Mouse (Mus musculus): ENCODE data around the gene Cd276. TPM values are rescaled to one million over a fixed set of nuclear protein-coding genes. Genes with fewer than 3 reads are reported as not detected.

Cd276 gene
- 5.6 and 6.2 TPM in 2 replicates for polyA plus RNA-seq (2015; fragmentation: Nextera tagmentation; extraction: Ambion mirVana)

GRCm38 (mm10) chr9:58554908-58555684 lies at the start of gene Cd276:
Gene Cd276 (minus strand): TSS chr9:58555437.
- H3K9ac ChIP-seq (ENCODE audit: low read depth, low read length), result peak within 1 kb of the TSS; percentile 93
- peak; percentile 39 for ATAC-seq
- no peaks in the 10 kb centered on the region for H3K4me1 ChIP-seq (replicated peaks; ENCODE audit: control insufficient read depth, insufficient read depth, low read length)
- peak within 1 kb of the TSS; percentile 87 for H3K4me3 ChIP-seq (ENCODE audit: low read depth, low read length)
- TF ChIP-seq CTCF (IDR thresholded peaks at IDR 0.05; ENCODE audit: low read depth), result no peak
- peak within 1 kb of the TSS; percentile 79 for H3K27ac ChIP-seq (ENCODE audit: low read depth, low read length)
- no peaks in the 10 kb centered on the region for H3K27me3 ChIP-seq (replicated peaks; ENCODE audit: control insufficient read depth, insufficient read depth, low read length)
- under 1% methylated on average over 56 of the region's 68 CpGs for WGBS
- no peaks in the 10 kb centered on the region for H3K9me3 ChIP-seq (ENCODE audit: control insufficient read depth)
- no peaks in the 10 kb centered on the region for H3K36me3 ChIP-seq (ENCODE audit: control insufficient read depth, insufficient read depth)
- H3K4me2 ChIP-seq (replicated peaks; ENCODE audit: low read depth), result peak within 1 kb of the TSS; percentile 100

GRCm38 (mm10) chr9:58595313-58595712 lies 40.1 kb upstream of the Cd276 start:
- Histone ChIP-seq H3K9ac (ENCODE audit: low read depth, low read length) (no peak overlapping the region), H3K27ac (ENCODE audit: low read depth, low read length) (no peak overlapping the region), H3K9me3 (ENCODE audit: control insufficient read depth) (no peaks in the 10 kb centered on the region), H3K27me3 (replicated peaks; ENCODE audit: control insufficient read depth, insufficient read depth, low read length) (no peaks in the 10 kb centered on the region), H3K4me2 (replicated peaks; ENCODE audit: low read depth) (no peak overlapping the region), H3K4me3 (ENCODE audit: low read depth, low read length) (no peak overlapping the region), H3K36me3 (ENCODE audit: control insufficient read depth, insufficient read depth) (no peaks in the 10 kb centered on the region), H3K4me1 (replicated peaks; ENCODE audit: control insufficient read depth, insufficient read depth, low read length) (0 out of 2 replicates have a peak, but pooled peaks cover 5% of the 10 kb centered on the region)
- ATAC-seq, result no peak
- WGBS, result 94% methylated on average over 1 of the region's 1 CpGs
- TF ChIP-seq CTCF (IDR thresholded peaks at IDR 0.05; ENCODE audit: low read depth), result 0 out of 2 replicates have a peak, but pooled peaks have one; percentile 17

GRCm38 (mm10) chr9:58588657-58589056 lies 33.4 kb upstream of the Cd276 start:
- Histone ChIP-seq H3K9ac (ENCODE audit: low read depth, low read length) (no peak overlapping the region), H3K4me1 (replicated peaks; ENCODE audit: control insufficient read depth, insufficient read depth, low read length) (no peaks in the 10 kb centered on the region), H3K36me3 (ENCODE audit: control insufficient read depth, insufficient read depth) (no peaks in the 10 kb centered on the region), H3K4me3 (ENCODE audit: low read depth, low read length) (no peak overlapping the region), H3K27ac (ENCODE audit: low read depth, low read length) (no peak overlapping the region), H3K27me3 (replicated peaks; ENCODE audit: control insufficient read depth, insufficient read depth, low read length) (no peaks in the 10 kb centered on the region), H3K9me3 (ENCODE audit: control insufficient read depth) (no peaks in the 10 kb centered on the region), H3K4me2 (replicated peaks; ENCODE audit: low read depth) (no peak overlapping the region)
- TF ChIP-seq CTCF (IDR thresholded peaks at IDR 0.05; ENCODE audit: low read depth), result no peak
- ATAC-seq, result no peak
- 82% methylated on average over 4 of the region's 4 CpGs for WGBS

GRCm38 (mm10) chr9:58584323-58584722 lies 29.1 kb upstream of the Cd276 start:
- ATAC-seq, result no peak
- 74% methylated on average over 1 of the region's 1 CpGs for WGBS
- no peaks in the 10 kb centered on the region for H3K9me3 ChIP-seq (ENCODE audit: control insufficient read depth)
- H3K4me2 ChIP-seq (replicated peaks; ENCODE audit: low read depth), result no peak overlapping the region
- 0 out of 2 replicates have a peak, but pooled peaks cover 5% of the 10 kb centered on the region for H3K4me1 ChIP-seq (replicated peaks; ENCODE audit: control insufficient read depth, insufficient read depth, low read length)
- H3K27ac ChIP-seq (ENCODE audit: low read depth, low read length), result no peak overlapping the region
- H3K36me3 ChIP-seq (ENCODE audit: control insufficient read depth, insufficient read depth), result no peaks in the 10 kb centered on the region
- TF ChIP-seq CTCF (IDR thresholded peaks at IDR 0.05; ENCODE audit: low read depth), result no peak
- no peak overlapping the region for H3K9ac ChIP-seq (ENCODE audit: low read depth, low read length)
- no peaks in the 10 kb centered on the region for H3K27me3 ChIP-seq (replicated peaks; ENCODE audit: control insufficient read depth, insufficient read depth, low read length)
- H3K4me3 ChIP-seq (ENCODE audit: low read depth, low read length), result no peak overlapping the region

DNA sequence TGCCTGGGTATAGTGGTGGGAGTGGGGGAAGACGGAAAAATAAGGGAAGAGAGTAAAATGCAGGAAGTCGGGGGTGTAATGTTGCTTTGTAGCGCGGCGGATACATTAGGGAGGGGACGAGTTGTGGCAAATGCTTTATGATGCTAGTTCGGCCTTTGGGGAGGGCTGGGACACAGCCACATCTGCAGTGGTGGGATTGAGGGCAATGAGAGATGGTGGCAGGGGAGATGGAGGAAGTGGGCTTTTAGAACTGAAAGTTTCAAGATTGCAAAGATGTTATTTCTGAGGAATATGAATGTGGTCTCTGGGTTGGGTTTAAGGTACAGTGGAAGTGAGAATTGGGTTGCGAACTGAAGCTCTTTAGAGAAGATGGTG lies 28.0 kb upstream of the Cd276 start:
- Histone ChIP-seq H3K27ac (ENCODE audit: low read depth, low read length) (peak overlapping the region; percentile 96), H3K27me3 (replicated peaks; ENCODE audit: control insufficient read depth, insufficient read depth, low read length) (no peaks in the 10 kb centered on the region), H3K4me1 (replicated peaks; ENCODE audit: control insufficient read depth, insufficient read depth, low read length) (0 out of 2 replicates have a peak, but pooled peaks cover 5% of the 10 kb centered on the region), H3K4me2 (replicated peaks; ENCODE audit: low read depth) (peak overlapping the region; percentile 83), H3K9ac (ENCODE audit: low read depth, low read length) (peak overlapping the region; percentile 98), H3K9me3 (ENCODE audit: control insufficient read depth) (no peaks in the 10 kb centered on the region), H3K36me3 (ENCODE audit: control insufficient read depth, insufficient read depth) (no peaks in the 10 kb centered on the region), H3K4me3 (ENCODE audit: low read depth, low read length) (peak overlapping the region; percentile 90)
- 1% methylated on average over 8 of the region's 8 CpGs for WGBS
- no peak for ATAC-seq
- TF ChIP-seq CTCF (IDR thresholded peaks at IDR 0.05; ENCODE audit: low read depth), result no peak

DNA sequence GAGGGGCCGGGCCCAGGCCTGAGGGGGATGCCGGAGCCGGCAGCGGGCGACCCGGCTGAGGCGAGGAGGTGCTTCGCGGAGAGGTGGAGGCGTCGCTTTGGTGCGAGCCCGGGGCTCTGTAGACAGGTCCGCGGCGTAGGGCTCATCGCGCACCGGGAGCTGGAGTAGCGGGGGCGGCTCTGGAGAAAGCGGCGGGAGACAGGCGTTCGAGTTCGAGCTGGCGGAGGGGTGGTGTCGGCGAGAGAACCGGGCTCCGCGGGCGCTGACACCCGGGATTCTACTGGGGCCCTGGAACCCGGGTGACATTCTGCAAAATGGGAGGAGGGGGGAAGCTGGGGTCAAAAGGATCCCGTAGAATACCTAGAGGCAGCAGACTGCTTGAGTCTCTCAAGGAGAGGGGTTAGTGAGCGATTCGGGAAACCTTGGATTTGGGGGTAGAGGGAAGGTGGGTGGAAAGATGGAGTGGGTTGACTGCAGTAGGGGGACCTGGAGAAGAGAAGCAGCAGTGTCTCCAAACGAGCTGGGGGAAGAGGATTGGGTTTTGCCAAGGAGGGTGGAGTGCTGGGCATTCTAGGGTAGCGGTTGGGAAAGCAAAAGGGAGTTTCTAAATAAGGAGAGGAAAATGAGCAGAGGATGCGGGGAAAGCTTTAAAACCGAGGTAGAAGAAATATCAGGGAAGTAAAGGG lies 27.5 kb upstream of the Cd276 start:
- H3K9ac ChIP-seq (ENCODE audit: low read depth, low read length), result peak overlapping the region; percentile 98
- H3K4me2 ChIP-seq (replicated peaks; ENCODE audit: low read depth), result peak overlapping the region; percentile 83
- H3K4me1 ChIP-seq (replicated peaks; ENCODE audit: control insufficient read depth, insufficient read depth, low read length), result 0 out of 2 replicates have a peak, but pooled peaks cover 5% of the 10 kb centered on the region
- TF ChIP-seq CTCF (IDR thresholded peaks at IDR 0.05; ENCODE audit: low read depth), result no peak
- H3K27ac ChIP-seq (ENCODE audit: low read depth, low read length), result peak overlapping the region; percentile 96
- WGBS, result under 1% methylated on average over 42 of the region's 42 CpGs
- H3K4me3 ChIP-seq (ENCODE audit: low read depth, low read length), result peak overlapping the region; percentile 90
- H3K36me3 ChIP-seq (ENCODE audit: control insufficient read depth, insufficient read depth), result no peaks in the 10 kb centered on the region
- H3K9me3 ChIP-seq (ENCODE audit: control insufficient read depth), result no peaks in the 10 kb centered on the region
- peak; percentile 50; the same call in 1 of the 2 replicates for ATAC-seq
- H3K27me3 ChIP-seq (replicated peaks; ENCODE audit: control insufficient read depth, insufficient read depth, low read length), result no peaks in the 10 kb centered on the region

Data from intestine, postnatal 0 days (tissue).